Mouse (Mus musculus) small intestine, adult 2 months (tissue): ENCODE measurements around the gene Serpine2.

Experiments used
- CTCF ChIP-seq: fragments of 200-500 bp; IDR thresholded peaks from 2 replicates; pipeline ENCODE4 v1.5.1; 2012; ENCODE audit warnings: low read depth, mild to moderate bottlenecking, control low read depth, inconsistent platforms, low read length, moderate library complexity, mixed read lengths; ENCODE audit not compliant: insufficient replicate concordance, insufficient read length; ENCODE audit errors: extremely low read depth
- POLR2A ChIP-seq: fragments of 200-500 bp; IDR thresholded peaks from 2 replicates; pipeline ENCODE4 v1.6.1; 2012; ENCODE audit warnings: low read depth, mild to moderate bottlenecking, control low read depth, inconsistent platforms, low read length, moderate library complexity

DNA sequence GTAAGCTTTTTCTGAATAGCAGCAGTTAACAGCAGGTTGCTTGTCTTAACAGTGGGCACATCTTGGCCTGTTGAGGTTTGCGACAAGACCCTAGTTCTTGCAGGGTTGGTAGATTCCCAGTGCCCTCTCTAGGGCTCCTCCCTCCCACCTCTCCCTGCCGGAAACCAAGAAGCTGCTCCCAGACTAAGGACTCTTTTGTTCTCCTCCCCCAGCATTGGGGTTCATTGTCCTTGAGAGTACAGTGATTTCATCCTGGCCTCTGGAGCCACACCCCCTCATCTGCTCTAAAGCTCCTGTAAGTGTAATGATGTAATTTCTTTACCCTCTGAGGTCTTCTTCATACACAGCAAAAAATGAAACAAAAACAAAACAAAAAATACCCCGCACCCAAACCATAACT is 13.8 kb upstream of the Serpine2 start:
- TF ChIP-seq CTCF (no peak), POLR2A (no peak)
